Mouse (Mus musculus) brain, embryonic 14.5 days (tissue): ENCODE data around the gene Tnfsf12.

ENCODE experiments used
- CTCF ChIP-seq: fragments of 200-500 bp; IDR thresholded peaks from 2 replicates; pipeline ENCODE4 v1.5.1; 2012; ENCODE audit warnings: inconsistent platforms, mild to moderate bottlenecking, moderate library complexity, borderline replicate concordance; ENCODE audit not compliant: insufficient read depth, insufficient read length; ENCODE audit errors: extremely low read depth
- POLR2A ChIP-seq: fragments of 200-500 bp; IDR thresholded peaks from 2 replicates; pipeline ENCODE4 v1.6.1; 2012; ENCODE audit warnings: mild to moderate bottlenecking, inconsistent platforms, borderline replicate concordance; ENCODE audit not compliant: poor library complexity, insufficient read depth, insufficient read length, severe bottlenecking; ENCODE audit errors: extremely low read depth

DNA sequence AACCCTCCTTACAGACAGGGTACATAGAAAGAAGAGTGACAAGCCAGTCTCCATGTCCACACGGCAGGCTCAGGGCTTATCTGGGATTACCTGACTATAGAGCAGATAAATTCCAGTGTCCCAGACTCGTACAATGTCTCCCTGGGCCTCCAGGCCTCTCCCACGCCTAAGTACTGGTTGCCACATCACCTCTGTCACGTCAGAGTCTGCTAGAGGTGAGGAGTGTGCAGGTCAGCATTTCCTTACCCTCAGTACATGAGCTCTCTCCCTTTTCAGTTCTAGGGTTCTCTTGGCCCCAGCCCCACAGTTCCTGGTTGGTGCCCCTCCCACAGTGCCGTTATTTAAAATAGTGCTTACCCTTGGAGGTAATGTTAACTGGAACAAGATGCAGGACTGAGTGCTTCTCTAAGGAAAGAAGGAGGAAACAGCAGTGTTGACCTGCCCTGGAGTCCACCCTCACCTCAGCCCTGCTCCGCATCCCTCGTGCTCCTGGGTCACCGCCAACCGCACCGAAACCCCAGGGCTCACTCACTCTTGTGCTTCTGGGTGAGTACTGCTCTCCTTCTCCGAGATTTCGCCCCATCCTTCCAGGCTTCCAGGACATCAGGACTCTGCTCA, 11.4 kb downstream of the Tnfsf12 start:
- TF ChIP-seq POLR2A (no peak), CTCF (no peak)
